Mouse (Mus musculus) inflammation-experienced regulatory T-cells, adult 6 months (primary cell): ENCODE data around the gene Gpatch3. TPM values are rescaled to one million over a fixed set of nuclear protein-coding genes. Genes with fewer than 3 reads are reported as not detected.
A peak's percentile ranks its signal among the peaks of the same experiment; 100 is the strongest.

Source experiments
- ATAC-seq: one replicate; pipeline ENCODE4 v1.8.0; 2017
- polyA plus RNA-seq, 3 experiments: library from polyadenylated mRNA; unstranded; fragments of 100-300 nt; shearing (Covaris generic); gene quantifications; one replicate each; pipeline ENCODE4 v1.2.1; 2017

Gene Gpatch3
- polyA plus RNA-seq: 1 to 10 TPM in 2 of 3 experiments, under 1 TPM in 1; 0.94 to 1.6 (median 1.1) TPM

GRCm38 (mm10) chr4:133574070-133574842 is at the start of gene Gpatch3:
Gene Gpatch3 (plus strand): TSS chr4:133574745.
- ATAC-seq: peak; percentile 89

GRCm38 (mm10) chr4:133527788-133528187 is 46.8 kb upstream of the Gpatch3 start:
- ATAC-seq: no peak

GRCm38 (mm10) chr4:133532777-133533176 is 41.8 kb upstream of the Gpatch3 start:
- ATAC-seq: no peak

- no peak for ATAC-seq
Observed at GRCm38 (mm10) chr4:133536081-133536480, 38.5 kb upstream of the Gpatch3 start.

GRCm38 (mm10) chr4:133536652-133537051 is 37.9 kb upstream of the Gpatch3 start:
- ATAC-seq: no peak

GRCm38 (mm10) chr4:133545272-133546231 is 29.0 kb upstream of the Gpatch3 start, which contains the start of gene Nudc:
Gene Nudc (minus strand): TSS chr4:133545996.
- peak; percentile 97 for ATAC-seq

GRCm38 (mm10) chr4:133552029-133552428 is 22.5 kb upstream of the Gpatch3 start:
- ATAC-seq: no peak

- ATAC-seq: no peak
Observed at GRCm38 (mm10) chr4:133552768-133553447, 21.6 kb upstream of the Gpatch3 start, which contains the start of gene Nr0b2. Gene Nr0b2 (plus strand): TSS chr4:133553376.

- no peak for ATAC-seq
Observed at GRCm38 (mm10) chr4:133553448-133554330, 20.9 kb upstream of the Gpatch3 start.

GRCm38 (mm10) chr4:133557041-133557717 is 17.4 kb upstream of the Gpatch3 start:
- no peak for ATAC-seq

GRCm38 (mm10) chr4:133559846-133560245 is 14.7 kb upstream of the Gpatch3 start:
- no peak for ATAC-seq

GRCm38 (mm10) chr4:133561622-133562021 is 12.9 kb upstream of the Gpatch3 start:
- ATAC-seq: no peak

- no peak for ATAC-seq
Observed at GRCm38 (mm10) chr4:133563123-133563571, 11.4 kb upstream of the Gpatch3 start.

- no peak for ATAC-seq
Observed at GRCm38 (mm10) chr4:133567251-133567650, 7.3 kb upstream of the Gpatch3 start.

- ATAC-seq: no peak
Observed at GRCm38 (mm10) chr4:133569291-133570065, 5.1 kb upstream of the Gpatch3 start.

- ATAC-seq: no peak
Observed at GRCm38 (mm10) chr4:133570066-133570466, 4.5 kb upstream of the Gpatch3 start.

GRCm38 (mm10) chr4:133574843-133575202 is 278 bp downstream of the Gpatch3 start:
- no peak for ATAC-seq

- ATAC-seq: no peak
Observed at GRCm38 (mm10) chr4:133577983-133578382, 3.4 kb downstream of the Gpatch3 start.

- no peak for ATAC-seq
Observed at GRCm38 (mm10) chr4:133583690-133584058, 9.1 kb downstream of the Gpatch3 start.
